In the genomic region with DNA sequence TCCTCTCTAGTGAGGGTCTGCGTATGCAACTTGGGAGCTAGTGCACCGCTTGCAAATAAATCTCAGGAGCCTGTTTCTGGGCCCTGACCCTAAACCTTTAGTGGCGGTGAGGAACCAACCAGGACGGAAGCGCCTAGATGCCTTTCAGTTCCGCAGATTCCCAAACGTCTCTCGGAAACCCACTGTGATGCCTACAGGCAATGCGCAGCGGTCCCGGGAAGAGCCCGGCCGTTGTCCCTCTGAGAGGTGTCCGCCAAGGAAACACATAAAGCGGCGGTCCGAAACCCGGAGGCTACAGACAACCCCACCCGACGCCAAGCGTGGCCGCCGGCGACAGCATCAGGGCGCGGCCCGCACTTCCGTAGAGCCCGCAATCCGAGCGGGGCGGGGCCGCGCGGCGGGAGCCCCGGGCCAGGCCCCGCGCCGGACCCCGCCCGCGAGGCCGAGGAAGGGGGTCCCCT, we compare ENCODE assay signal across 8 mouse cellular contexts. TPM values are rescaled to one million over a fixed set of nuclear protein-coding genes. Genes with fewer than 3 reads are reported as not detected.
A peak's percentile ranks its signal among the peaks of the same experiment; 100 is the strongest.
DNase-seq lines count a peak whose midpoint lies in the region; ATAC-seq and TF ChIP-seq lines count a peak whose summit lies in the region.

No protein-coding gene starts in this region.

- peaks cover 35% of the 10 kb centered on the region for H3K79me2 ChIP-seq in MEL (ENCODE audit: control insufficient read depth, insufficient read depth, low read length, poor library complexity)

- H3K27ac ChIP-seq in MEL (ENCODE audit: control insufficient read depth, low read depth, low read length), result peak overlapping the region; percentile 67
- H3K27ac ChIP-seq in embryonic facial prominence, embryonic 11.5 days (replicated peaks; ENCODE audit: low read depth, low read length), result peak overlapping the region; percentile 89

- TF ChIP-seq POLR2A in MEL (IDR thresholded peaks at IDR 0.05; ENCODE audit: control insufficient read depth in 1 of 2, insufficient read depth in 1 of 2, low read depth in 1 of 2, low read length in 2 of 2, poor library complexity in 1 of 2), result peak in 1 of 2 experiments; percentile 48; a peak in 1 of 4 replicates

- H3K9ac ChIP-seq in MEL (ENCODE audit: control insufficient read depth, low read depth, low read length, poor library complexity, severe bottlenecking), result peak overlapping the region; percentile 84
- peak overlapping the region; percentile 95 for H3K9ac ChIP-seq in embryonic facial prominence, embryonic 11.5 days (replicated peaks; ENCODE audit: low read length)

- no peak for TF ChIP-seq RAD21 in MEL (IDR thresholded peaks at IDR 0.05; ENCODE audit: low read depth, low read length)

- peak overlapping the region; percentile 90 for H3K4me2 ChIP-seq in embryonic facial prominence, embryonic 11.5 days (ENCODE audit: low read depth, low read length)

- peaks cover 4 to 12% of the 10 kb centered on the region in 2 experiments; a peak in 3 of 4 replicates for H3K36me3 ChIP-seq in MEL (ENCODE audit: control insufficient read depth in 1 of 2, insufficient read depth in 2 of 2, low read length in 2 of 2)
- peaks cover 17% of the 10 kb centered on the region for H3K36me3 ChIP-seq in embryonic facial prominence, embryonic 11.5 days (replicated peaks; ENCODE audit: control insufficient read depth, insufficient read depth, low read depth, low read length)
- peaks cover 60% of the 10 kb centered on the region for H3K36me3 ChIP-seq in megakaryocyte, embryonic 14.5 days (replicated peaks; ENCODE audit: low read length)

- no peak for TF ChIP-seq EP300 in MEL (IDR thresholded peaks at IDR 0.05; ENCODE audit: low read depth in 1 of 2, low read length in 2 of 2)

- intact Hi-C loops in heart, postnatal 14 days (cut with DNase I), result no loop called here

- ATAC-seq in embryonic facial prominence, embryonic 11.5 days (replicated peaks; ENCODE audit: insufficient number of reproducible peaks, low FRiP score, low TSS enrichment, low read depth), result no peak

- H3K9me3 ChIP-seq in MEL (replicated peaks; ENCODE audit: insufficient read depth, low read length), result no peaks in the 10 kb centered on the region
- peaks cover 3% of the 10 kb centered on the region for H3K9me3 ChIP-seq in embryonic facial prominence, embryonic 11.5 days (replicated peaks; ENCODE audit: control insufficient read depth, low read length)
- no peaks in the 10 kb centered on the region for H3K9me3 ChIP-seq in megakaryocyte, embryonic 14.5 days

- H3K4me3 ChIP-seq in MEL (ENCODE audit: control insufficient read depth in 1 of 2, insufficient read depth in 1 of 2, low read depth in 2 of 2, low read length in 2 of 2), result peak overlapping the region; percentile 76 to 94
- H3K4me3 ChIP-seq in embryonic facial prominence, embryonic 11.5 days (ENCODE audit: low read depth, low read length), result peak overlapping the region; percentile 94
- peak overlapping the region; percentile 98 for H3K4me3 ChIP-seq in megakaryocyte, embryonic 14.5 days (replicated peaks)

- no peaks in the 10 kb centered on the region for H3K27me3 ChIP-seq in MEL (ENCODE audit: control insufficient read depth in 1 of 2, insufficient read depth in 2 of 2, low read length in 2 of 2)
- no peaks in the 10 kb centered on the region for H3K27me3 ChIP-seq in embryonic facial prominence, embryonic 11.5 days (ENCODE audit: control insufficient read depth, insufficient read depth, low read length)
- H3K27me3 ChIP-seq in megakaryocyte, embryonic 14.5 days (replicated peaks), result no peaks in the 10 kb centered on the region

- no peak for TF ChIP-seq CTCF in MEL (IDR thresholded peaks at IDR 0.05 in 2 of 3, conservative IDR thresholded peaks at IDR 0.05 in 1 of 3; ENCODE audit: control insufficient read depth in 1 of 3, insufficient read depth in 1 of 3, low read depth in 2 of 3, low read length in 3 of 3, poor library complexity in 1 of 3, severe bottlenecking in 1 of 3)

- H3K4me1 ChIP-seq in MEL (ENCODE audit: control insufficient read depth in 1 of 2, insufficient read depth in 2 of 2, low read length in 2 of 2), result peaks cover 5 to 18% of the 10 kb centered on the region in 2 experiments
- H3K4me1 ChIP-seq in embryonic facial prominence, embryonic 11.5 days (ENCODE audit: control insufficient read depth, insufficient read depth, low read length), result peaks cover 14% of the 10 kb centered on the region
- H3K4me1 ChIP-seq in megakaryocyte, embryonic 14.5 days, result peaks cover 59% of the 10 kb centered on the region

- DNase-seq in 416B (ENCODE audit: low read depth) (peak; percentile 32), MEL (ENCODE audit: low read depth, low spot score) (peak; percentile 65), MN1 (ENCODE audit: low spot score) (no peak)
- DNase-seq in embryonic facial prominence, embryonic 11.5 days (ENCODE audit: low spot score), result peak; percentile 40
- peak; percentile 58 to 67 for DNase-seq in heart, postnatal 14 days
- DNase-seq in layer of hippocampus, postnatal 25 days (ENCODE audit: extremely low spot score in 1 of 2, low spot score in 1 of 2), result peak; percentile 30 to 37
- peak; percentile 69 for DNase-seq in spleen, postnatal 10 days (ENCODE audit: low spot score in 2 of 2)

- under 1% methylated on average over 42 of the region's 44 CpGs for WGBS in embryonic facial prominence, embryonic 11.5 days

TF ChIP-seq in MEL, 35 proteins besides CTCF, POLR2A, EP300 and RAD21:
- TF ChIP-seq SMC3 (IDR thresholded peaks at IDR 0.05; ENCODE audit: low read depth, low read length), result no peak
- TF ChIP-seq ZNF384 (IDR thresholded peaks at IDR 0.05; ENCODE audit: low read depth, low read length), result no peak
- TF ChIP-seq BHLHE40 (IDR thresholded peaks at IDR 0.05; ENCODE audit: borderline replicate concordance, low read depth, low read length), result no peak
- TF ChIP-seq TBP (IDR thresholded peaks at IDR 0.05; ENCODE audit: low read depth, low read length), result 0 out of 2 replicates have a peak, but pooled peaks have one; percentile 29
- TF ChIP-seq HCFC1 (IDR thresholded peaks at IDR 0.05; ENCODE audit: low read depth, low read length), result no peak
- no peak for TF ChIP-seq TCF12 (IDR thresholded peaks at IDR 0.05; ENCODE audit: low read depth, low read length)
- peak; percentile 86; the same call in 1 of the 2 replicates for TF ChIP-seq UBTF (IDR thresholded peaks at IDR 0.05; ENCODE audit: borderline replicate concordance, insufficient read depth, low read depth, low read length)
- TF ChIP-seq MAFK (IDR thresholded peaks at IDR 0.05; ENCODE audit: borderline replicate concordance, low read depth, low read length), result no peak
- no peak for TF ChIP-seq NRF1 (IDR thresholded peaks at IDR 0.05; ENCODE audit: insufficient read depth, low read depth, low read length, poor library complexity, severe bottlenecking)
- TF ChIP-seq MXI1 (IDR thresholded peaks at IDR 0.05; ENCODE audit: low read depth, low read length), result no peak; the same call in 1 of the 2 replicates

RNA-seq across cellular contexts. Expression of gene Arhgdia, which starts 0.5 kb away (rescaled TPM):
- total RNA-seq in MEL (2012; rRNA removed), result 364 and 367 TPM in 2 replicates
- polyA plus RNA-seq in MEL (2012; ENCODE audit: insufficient read depth in 1 of 2, insufficient read length in 2 of 2, low read depth in 1 of 2, low replicate concordance in 2 of 2, missing spikeins in 1 of 2), result 100 to 1,000 TPM; 601 to 821 TPM
- 511 and 567 TPM in 2 replicates for polyA plus RNA-seq in embryonic facial prominence, embryonic 11.5 days (2014; fragmentation: Nextera tagmentation; extraction: Ambion mirVana)
- 100 to 1,000 TPM; 164 to 180 TPM for total RNA-seq in heart, postnatal 14 days (2021)
- total RNA-seq in layer of hippocampus, postnatal 25 days (2021), result 100 to 1,000 TPM; 306 to 324 TPM
- polyA plus RNA-seq in megakaryocyte, embryonic 14.5 days (2012; ENCODE audit: insufficient read depth, low replicate concordance), result 1,582 and 1,923 TPM in 2 replicates

RNA-seq across cellular contexts. Expression of gene P4hb, which starts 7.8 kb away (rescaled TPM):
- 625 and 639 TPM in 2 replicates for total RNA-seq in MEL (2012; rRNA removed)
- 1,000 to 10,000 TPM in 1 of 2 experiments, 100 to 1,000 TPM in 1; 563 to 1,152 TPM for polyA plus RNA-seq in MEL (2012; ENCODE audit: insufficient read depth in 1 of 2, insufficient read length in 2 of 2, low read depth in 1 of 2, low replicate concordance in 2 of 2, missing spikeins in 1 of 2)
- polyA plus RNA-seq in embryonic facial prominence, embryonic 11.5 days (2014; fragmentation: Nextera tagmentation; extraction: Ambion mirVana), result 626 and 629 TPM in 2 replicates
- 100 to 1,000 TPM; 238 to 247 TPM for total RNA-seq in heart, postnatal 14 days (2021)
- 100 to 1,000 TPM; 127 to 136 TPM for total RNA-seq in layer of hippocampus, postnatal 25 days (2021)
- 1,223 and 1,872 TPM in 2 replicates for polyA plus RNA-seq in megakaryocyte, embryonic 14.5 days (2012; ENCODE audit: insufficient read depth, low replicate concordance)

RNA-seq across cellular contexts. Expression of gene Alyref, which starts 17.3 kb away (rescaled TPM):
- 1,072 and 1,078 TPM in 2 replicates for total RNA-seq in MEL (2012; rRNA removed)
- polyA plus RNA-seq in MEL (2012; ENCODE audit: insufficient read depth in 1 of 2, insufficient read length in 2 of 2, low read depth in 1 of 2, low replicate concordance in 2 of 2, missing spikeins in 1 of 2), result 100 to 1,000 TPM in 1 of 2 experiments, not detected in 1; 600 TPM
- 748 and 893 TPM in 2 replicates for polyA plus RNA-seq in embryonic facial prominence, embryonic 11.5 days (2014; fragmentation: Nextera tagmentation; extraction: Ambion mirVana)
- 10 to 100 TPM; 57.8 to 59.9 TPM for total RNA-seq in heart, postnatal 14 days (2021)
- 10 to 100 TPM; 61.7 to 67.4 TPM for total RNA-seq in layer of hippocampus, postnatal 25 days (2021)
- 25.9 and 253 TPM in 2 replicates for polyA plus RNA-seq in megakaryocyte, embryonic 14.5 days (2012; ENCODE audit: insufficient read depth, low replicate concordance)

RNA-seq across cellular contexts. Expression of gene Anapc11, which starts 17.3 kb away (rescaled TPM):
- total RNA-seq in MEL (2012; rRNA removed), result 97.3 and 130 TPM in 2 replicates
- polyA plus RNA-seq in MEL (2012; ENCODE audit: insufficient read depth in 1 of 2, insufficient read length in 2 of 2, low read depth in 1 of 2, low replicate concordance in 2 of 2, missing spikeins in 1 of 2), result 100 to 1,000 TPM in 1 of 2 experiments, not detected in 1; 120 TPM
- 177 and 197 TPM in 2 replicates for polyA plus RNA-seq in embryonic facial prominence, embryonic 11.5 days (2014; fragmentation: Nextera tagmentation; extraction: Ambion mirVana)
- 10 to 100 TPM; 86.2 to 87.5 TPM for total RNA-seq in heart, postnatal 14 days (2021)
- 100 to 1,000 TPM in 1 of 2 experiments, 10 to 100 TPM in 1; 87.2 to 109 TPM for total RNA-seq in layer of hippocampus, postnatal 25 days (2021)
- polyA plus RNA-seq in megakaryocyte, embryonic 14.5 days (2012; ENCODE audit: insufficient read depth, low replicate concordance), result 247 and 315 TPM in 2 replicates

RNA-seq across cellular contexts. Expression of gene Npb, which starts 27.4 kb away (rescaled TPM):
- total RNA-seq in MEL (2012; rRNA removed), result 0.27 and 0.62 TPM in 2 replicates
- 1 to 10 TPM in 1 of 2 experiments, not detected in 1; 1.7 TPM for polyA plus RNA-seq in MEL (2012; ENCODE audit: insufficient read depth in 1 of 2, insufficient read length in 2 of 2, low read depth in 1 of 2, low replicate concordance in 2 of 2, missing spikeins in 1 of 2)
- polyA plus RNA-seq in embryonic facial prominence, embryonic 11.5 days (2014; fragmentation: Nextera tagmentation; extraction: Ambion mirVana), result not detected in 2 replicates
- not detected for total RNA-seq in heart, postnatal 14 days (2021)
- total RNA-seq in layer of hippocampus, postnatal 25 days (2021), result 1 to 10 TPM; 2.1 to 2.9 TPM
- polyA plus RNA-seq in megakaryocyte, embryonic 14.5 days (2012; ENCODE audit: insufficient read depth, low replicate concordance), result 2.7 and 7.7 TPM in 2 replicates

Comparison
In these comparisons a context has a peak if more than half of its experiments do, and no peak if none do; other contexts are left out.
1. RNA of gene Alyref, which starts 17.3 kb away (total RNA-seq): 1,072 to 1,078 TPM in MEL; 61.7 to 67.4 TPM in layer of hippocampus, postnatal 25 days and 57.8 to 59.9 TPM in heart, postnatal 14 days; every median in the first group is over 10 times any median in the second.
2. Peak in every context shown above with its lines, with median percentiles within 50 percentile points of each other: H3K4me3 ChIP-seq.